Mouse (Mus musculus): Measurements from ENCODE around the gene Tnnt2.

The Tnnt2 gene

GRCm38 (mm10) chr1:135856070-135856469 is 19.9 kb downstream of the Tnnt2 start:
- DNase-seq (ENCODE audit: low spot score) = no peak

GRCm38 (mm10) chr1:135857137-135857775 is 21.1 kb downstream of the Tnnt2 start:
- no peak for DNase-seq (ENCODE audit: low spot score)

GRCm38 (mm10) chr1:135858533-135858932 is 22.4 kb downstream of the Tnnt2 start:
- no peak for DNase-seq (ENCODE audit: low spot score)

- no peak for DNase-seq (ENCODE audit: low spot score)
Observed at GRCm38 (mm10) chr1:135861091-135861490, 24.9 kb downstream of the Tnnt2 start.

GRCm38 (mm10) chr1:135861980-135862552 is 25.9 kb downstream of the Tnnt2 start:
- no peak for DNase-seq (ENCODE audit: low spot score)

- DNase-seq (ENCODE audit: low spot score) = no peak
Observed at GRCm38 (mm10) chr1:135862561-135862960, 26.4 kb downstream of the Tnnt2 start.

GRCm38 (mm10) chr1:135863786-135864335 is 27.7 kb downstream of the Tnnt2 start:
- no peak for DNase-seq (ENCODE audit: low spot score)

- no peak for DNase-seq (ENCODE audit: low spot score)
Observed at GRCm38 (mm10) chr1:135864830-135865229, 28.7 kb downstream of the Tnnt2 start.

- DNase-seq (ENCODE audit: low spot score) = peak; percentile 67
Observed at GRCm38 (mm10) chr1:135865518-135866194, 29.5 kb downstream of the Tnnt2 start.

GRCm38 (mm10) chr1:135868570-135868969 is 32.4 kb downstream of the Tnnt2 start:
- no peak for DNase-seq (ENCODE audit: low spot score)

GRCm38 (mm10) chr1:135872991-135873390 is 36.8 kb downstream of the Tnnt2 start:
- no peak for DNase-seq (ENCODE audit: low spot score)

GRCm38 (mm10) chr1:135877248-135877647 is 41.1 kb downstream of the Tnnt2 start:
- DNase-seq (ENCODE audit: low spot score) = no peak

- DNase-seq (ENCODE audit: low spot score) = no peak
Observed at GRCm38 (mm10) chr1:135882385-135883109, 46.4 kb downstream of the Tnnt2 start.

GRCm38 (mm10) chr1:135889461-135890185 is 53.5 kb downstream of the Tnnt2 start:
- no peak for DNase-seq (ENCODE audit: low spot score)

- DNase-seq (ENCODE audit: low spot score) = no peak
Observed at GRCm38 (mm10) chr1:135891424-135892216, 55.5 kb downstream of the Tnnt2 start.

GRCm38 (mm10) chr1:135892233-135892632 is 56.1 kb downstream of the Tnnt2 start:
- DNase-seq (ENCODE audit: low spot score) = no peak

- DNase-seq (ENCODE audit: low spot score) = no peak
Observed at GRCm38 (mm10) chr1:135892764-135893163, 56.6 kb downstream of the Tnnt2 start.

- no peak for DNase-seq (ENCODE audit: low spot score)
Observed at GRCm38 (mm10) chr1:135893377-135893776, 57.2 kb downstream of the Tnnt2 start.

- no peak for DNase-seq (ENCODE audit: low spot score)
Observed at GRCm38 (mm10) chr1:135895367-135895766, 59.2 kb downstream of the Tnnt2 start.

GRCm38 (mm10) chr1:135899295-135899694 is 63.1 kb downstream of the Tnnt2 start:
- DNase-seq (ENCODE audit: low spot score) = no peak

GRCm38 (mm10) chr1:135899991-135900515 is 63.9 kb downstream of the Tnnt2 start:
- no peak for DNase-seq (ENCODE audit: low spot score)

Measured in urinary bladder, postnatal 10 days (tissue).